Mouse (Mus musculus) ES-Bruce4 (cell line): ENCODE results near the gene 4930563M21Rik. TPM values are rescaled to one million over a fixed set of nuclear protein-coding genes. Genes with fewer than 3 reads are reported as not detected.
"Not testable (repeated sequence)": the region's sequence is repeated elsewhere in the genome, so short reads cannot be mapped to it uniquely, and the experiment has no call there.

Source experiments
- H3K27ac ChIP-seq: 2 replicates; pipeline ENCODE4 v1.5.1; 2012; ENCODE audit warnings: low read length, inconsistent platforms; ENCODE audit not compliant: insufficient read depth
- H3K27me3 ChIP-seq: 2 replicates; pipeline ENCODE4 v1.6.1; 2012; ENCODE audit warnings: mild to moderate bottlenecking, low read length, inconsistent platforms; ENCODE audit not compliant: control insufficient read depth, poor library complexity, insufficient read depth, severe bottlenecking
- H3K36me3 ChIP-seq: 2 replicates; pipeline ENCODE4 v1.6.1; 2012; ENCODE audit warnings: inconsistent platforms, mild to moderate bottlenecking, low read length, moderate library complexity; ENCODE audit not compliant: control insufficient read depth, poor library complexity, insufficient read depth, severe bottlenecking
- H3K4me1 ChIP-seq: one replicate; pipeline ENCODE4 v1.8.1; 2011; ENCODE audit warnings: low read length; ENCODE audit not compliant: control insufficient read depth, insufficient read depth
- H3K4me3 ChIP-seq: 2 replicates; pipeline ENCODE4 v1.5.1; 2011; ENCODE audit warnings: low read depth, mild to moderate bottlenecking, low read length
- H3K9ac ChIP-seq: 2 replicates; pipeline ENCODE4 v1.6.1; 2012; ENCODE audit warnings: low read depth, mild to moderate bottlenecking, inconsistent platforms; ENCODE audit not compliant: poor library complexity, severe bottlenecking
- H3K9me3 ChIP-seq: replicated peaks from 2 replicates; pipeline ENCODE4 v1.6.1; 2012; ENCODE audit warnings: mild to moderate bottlenecking, low read length, inconsistent platforms; ENCODE audit not compliant: control insufficient read depth, poor library complexity, insufficient read depth, severe bottlenecking
- CTCF ChIP-seq: IDR thresholded peaks from one replicate; pipeline ENCODE4 v1.8.1; 2011; ENCODE audit warnings: low read depth, low read length
- EP300 ChIP-seq: IDR thresholded peaks from 2 replicates; pipeline ENCODE4 v1.6.1; 2011; ENCODE audit warnings: low read depth, low read length; ENCODE audit not compliant: insufficient read depth
- POLR2A ChIP-seq: IDR thresholded peaks from one replicate; pipeline ENCODE4 v1.8.1; 2011; ENCODE audit warnings: low read length; ENCODE audit not compliant: insufficient read depth
- polyA plus RNA-seq: library from polyadenylated mRNA; stranded (reverse); fragments of >200 nt; gene quantifications from 2 replicates; pipeline ENCODE4 v1.2.4, GENCODE M21; 2011; ENCODE audit warnings: low read depth; ENCODE audit not compliant: missing spikeins, insufficient read depth, insufficient read length

4930563M21Rik gene
- polyA plus RNA-seq, 1 experiment = not detected

- H3K27me3 ChIP-seq = no peaks in the 10 kb centered on the region
- H3K4me1 ChIP-seq = no peaks in the 10 kb centered on the region
- H3K4me3 ChIP-seq = no peak overlapping the region
- H3K27ac ChIP-seq = no peak overlapping the region
- H3K36me3 ChIP-seq = no peaks in the 10 kb centered on the region
- TF ChIP-seq CTCF (no peak), POLR2A (no peak), EP300 (no peak)
- H3K9me3 ChIP-seq = no peaks in the 10 kb centered on the region
- H3K9ac ChIP-seq = no peak overlapping the region
Observed at GRCm38 (mm10) chr9:56027292-56027691, 16.9 kb upstream of the 4930563M21Rik start.

GRCm38 (mm10) chr9:56024772-56025171 lies 14.4 kb upstream of the 4930563M21Rik start:
- H3K4me3 ChIP-seq = no peak overlapping the region
- no peak for TF ChIP-seq POLR2A
- TF ChIP-seq CTCF = no peak
- no peak for TF ChIP-seq EP300
- no peaks in the 10 kb centered on the region for H3K9me3 ChIP-seq
- no peaks in the 10 kb centered on the region for H3K27me3 ChIP-seq
- H3K27ac ChIP-seq = no peak overlapping the region
- no peaks in the 10 kb centered on the region for H3K36me3 ChIP-seq
- no peaks in the 10 kb centered on the region for H3K4me1 ChIP-seq
- H3K9ac ChIP-seq = no peak overlapping the region

DNA sequence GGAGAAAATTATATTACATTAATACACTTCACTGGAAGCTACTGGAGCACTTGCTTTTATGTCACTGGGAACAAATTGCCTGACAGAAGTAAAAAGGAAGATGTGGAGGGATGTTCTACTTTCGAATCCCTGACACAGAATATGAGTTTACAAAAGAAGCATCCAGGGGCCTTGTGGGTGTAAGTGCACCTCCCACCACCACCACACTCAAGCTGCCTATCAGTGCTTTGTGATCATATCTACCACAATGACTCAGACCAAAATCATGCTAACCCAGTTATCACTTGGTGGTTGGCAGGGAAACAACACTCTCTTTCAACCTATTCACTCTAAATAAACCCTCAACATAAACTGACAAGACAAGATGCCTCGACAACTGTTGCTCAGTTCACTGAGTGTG lies 5.7 kb downstream of the 4930563M21Rik start:
- not testable (repeated sequence) for H3K9ac ChIP-seq, H3K27ac ChIP-seq, H3K4me3 ChIP-seq, H3K9me3 ChIP-seq, H3K27me3 ChIP-seq, H3K36me3 ChIP-seq, H3K4me1 ChIP-seq

DNA sequence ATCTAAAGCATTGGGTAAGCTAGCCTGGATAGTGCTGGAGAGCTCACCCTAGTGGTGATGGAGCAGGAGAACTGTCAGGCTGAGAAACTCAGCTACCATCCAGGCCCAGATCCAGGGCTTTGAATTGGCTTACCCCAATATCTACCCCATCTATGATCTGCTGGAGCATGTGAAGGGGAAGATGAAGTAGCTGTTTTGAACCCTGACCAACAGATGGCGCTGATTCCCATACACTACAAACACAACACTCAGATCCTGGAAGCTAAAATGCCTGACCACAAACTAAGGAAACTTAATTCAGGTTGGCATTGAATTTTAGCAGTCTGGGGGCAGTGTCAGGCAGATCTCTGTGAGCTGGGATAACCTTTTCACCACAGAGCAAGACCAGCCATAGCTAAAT lies 63.5 kb downstream of the 4930563M21Rik start:
- Histone ChIP-seq H3K4me1 (no peaks in the 10 kb centered on the region), H3K4me3 (no peak overlapping the region), H3K36me3 (no peaks in the 10 kb centered on the region), H3K27ac (no peak overlapping the region), H3K9ac (no peak overlapping the region), H3K27me3 (no peaks in the 10 kb centered on the region), H3K9me3 (no peaks in the 10 kb centered on the region)
- no peak for TF ChIP-seq POLR2A
- TF ChIP-seq EP300 = no peak

DNA sequence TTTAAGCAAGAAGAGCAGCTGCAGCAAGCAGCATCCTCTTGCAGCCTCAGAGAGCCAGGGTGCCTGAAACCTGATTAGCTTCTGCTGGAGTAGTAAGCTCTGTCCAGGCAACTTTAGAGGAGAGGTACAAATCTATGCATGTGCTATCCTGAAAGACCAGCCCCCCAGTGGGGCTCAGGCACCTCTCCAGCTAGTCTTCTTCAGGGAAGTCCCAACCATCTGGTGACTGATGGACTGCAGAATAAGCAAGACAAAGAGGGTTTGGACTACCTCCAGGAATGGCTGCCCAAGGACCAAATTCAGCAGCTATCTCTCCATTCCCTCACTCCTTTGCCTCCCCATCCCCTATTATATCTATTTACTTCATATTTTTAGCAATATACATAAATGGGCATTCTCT lies 69.0 kb downstream of the 4930563M21Rik start:
- Histone ChIP-seq H3K4me3 (no peak overlapping the region), H3K4me1 (no peaks in the 10 kb centered on the region), H3K9ac (no peak overlapping the region), H3K36me3 (no peaks in the 10 kb centered on the region), H3K9me3 (no peaks in the 10 kb centered on the region), H3K27ac (no peak overlapping the region), H3K27me3 (no peaks in the 10 kb centered on the region)
- TF ChIP-seq EP300 = no peak
- TF ChIP-seq CTCF = no peak
- no peak for TF ChIP-seq POLR2A

DNA sequence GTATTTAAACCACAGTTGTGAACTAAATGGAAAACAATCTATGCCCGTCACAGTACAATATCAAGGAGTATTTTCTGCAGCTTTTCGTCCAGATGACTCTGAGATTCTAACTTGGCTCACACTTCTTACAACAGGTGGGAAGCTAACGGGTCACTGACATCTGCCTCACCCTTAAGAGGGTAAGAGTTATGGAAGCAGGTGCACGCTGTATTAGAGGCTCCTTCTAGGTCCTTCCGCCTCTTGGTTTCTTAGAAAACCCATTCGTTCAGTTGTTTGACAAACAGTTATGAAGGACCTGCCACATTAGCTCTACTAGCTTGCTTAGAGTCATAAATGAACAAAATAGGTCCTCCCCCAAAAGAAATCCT lies 71.7 kb downstream of the 4930563M21Rik start:
- no peak overlapping the region for H3K27ac ChIP-seq

More for the DNA sequence above, 71.7 kb downstream of the 4930563M21Rik start:
- Histone ChIP-seq H3K36me3 (no peaks in the 10 kb centered on the region), H3K4me3 (peak overlapping the region; percentile 98), H3K9me3 (no peaks in the 10 kb centered on the region), H3K9ac (peak overlapping the region; percentile 91), H3K4me1 (no peaks in the 10 kb centered on the region), H3K27me3 (no peaks in the 10 kb centered on the region)
- TF ChIP-seq EP300 = no peak
- TF ChIP-seq CTCF = no peak
- TF ChIP-seq POLR2A = no peak
